Mouse (Mus musculus): Measurements from ENCODE around the gene Adam30.
A peak's percentile ranks its signal among the peaks of the same experiment; 100 is the strongest.
"Not testable (repeated sequence)": the region's sequence is repeated elsewhere in the genome, so short reads cannot be mapped to it uniquely, and the experiment has no call there.

Gene Adam30

GRCm38 (mm10) chr3:98160330-98160729 lies at the start of gene Adam30:
Gene Adam30, plus strand, starts transcription at chr3:98160630.
- DNase-seq: no peak

GRCm38 (mm10) chr3:98118252-98118651 lies 42.2 kb upstream of the Adam30 start:
- DNase-seq: no peak

- DNase-seq: no peak
Measured at GRCm38 (mm10) chr3:98119338-98119737, 41.1 kb upstream of the Adam30 start.

GRCm38 (mm10) chr3:98120884-98121283 lies 39.5 kb upstream of the Adam30 start:
- DNase-seq: no peak

GRCm38 (mm10) chr3:98127775-98128174 lies 32.7 kb upstream of the Adam30 start:
- no peak for DNase-seq

GRCm38 (mm10) chr3:98128716-98129115 lies 31.7 kb upstream of the Adam30 start:
- no peak for DNase-seq

GRCm38 (mm10) chr3:98132140-98132539 lies 28.3 kb upstream of the Adam30 start:
- not testable (repeated sequence) for DNase-seq

DNA sequence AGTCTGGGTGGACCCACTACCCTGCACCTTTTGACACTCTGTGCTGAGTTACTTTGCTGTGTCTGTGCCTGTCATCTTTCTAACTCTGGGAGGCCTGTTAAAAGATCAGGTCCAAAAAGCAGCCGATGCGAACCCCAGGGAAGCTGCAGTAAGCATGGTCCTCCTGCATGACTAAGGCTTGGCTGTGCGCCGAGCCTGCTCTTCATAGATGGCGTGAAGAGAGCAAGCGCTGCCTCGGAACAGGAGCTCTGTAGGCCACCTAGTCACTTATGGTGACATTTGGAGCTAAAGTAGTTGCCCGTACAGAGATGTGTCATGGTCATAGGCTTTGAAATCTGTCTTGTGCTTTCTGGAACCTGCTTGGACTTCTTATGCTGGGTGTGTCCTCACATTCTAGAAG lies 27.8 kb upstream of the Adam30 start:
- DNase-seq: no peak

DNA sequence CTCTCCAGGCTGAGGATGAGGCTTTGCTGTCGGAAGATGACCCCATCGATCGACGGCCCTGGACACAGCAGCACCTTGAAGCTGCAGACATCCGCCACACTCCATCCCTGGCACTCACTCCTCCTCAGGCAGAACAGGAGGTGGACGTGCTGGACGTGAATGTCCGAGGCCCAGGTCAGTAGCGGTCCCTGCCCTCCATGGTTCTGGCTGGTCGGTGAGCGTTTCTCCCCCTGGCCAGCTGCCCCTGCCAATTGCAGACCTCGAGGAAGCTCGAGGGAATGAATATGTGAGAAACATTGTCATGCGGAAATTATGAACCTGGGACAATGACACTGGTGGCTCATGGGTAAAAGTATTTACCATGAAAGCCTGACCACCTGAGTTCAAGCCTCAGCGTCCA lies 19.0 kb upstream of the Adam30 start:
- no peak for DNase-seq

DNA sequence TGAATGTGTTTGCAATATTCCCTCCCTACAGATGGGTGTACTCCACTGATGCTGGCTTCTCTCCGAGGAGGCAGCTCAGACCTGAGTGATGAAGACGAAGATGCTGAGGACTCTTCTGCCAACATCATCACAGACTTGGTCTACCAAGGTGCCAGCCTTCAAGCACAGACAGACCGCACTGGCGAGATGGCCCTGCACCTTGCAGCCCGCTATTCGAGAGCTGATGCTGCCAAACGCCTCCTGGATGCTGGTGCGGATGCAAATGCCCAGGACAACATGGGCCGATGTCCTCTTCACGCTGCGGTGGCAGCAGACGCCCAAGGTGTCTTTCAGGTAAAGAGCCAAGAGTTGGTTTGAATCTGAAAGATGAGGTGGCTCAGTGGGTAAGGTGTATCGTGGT lies 17.6 kb upstream of the Adam30 start:
- no peak for DNase-seq

- DNase-seq: no peak
Measured at GRCm38 (mm10) chr3:98145204-98145603, 15.2 kb upstream of the Adam30 start.

DNA sequence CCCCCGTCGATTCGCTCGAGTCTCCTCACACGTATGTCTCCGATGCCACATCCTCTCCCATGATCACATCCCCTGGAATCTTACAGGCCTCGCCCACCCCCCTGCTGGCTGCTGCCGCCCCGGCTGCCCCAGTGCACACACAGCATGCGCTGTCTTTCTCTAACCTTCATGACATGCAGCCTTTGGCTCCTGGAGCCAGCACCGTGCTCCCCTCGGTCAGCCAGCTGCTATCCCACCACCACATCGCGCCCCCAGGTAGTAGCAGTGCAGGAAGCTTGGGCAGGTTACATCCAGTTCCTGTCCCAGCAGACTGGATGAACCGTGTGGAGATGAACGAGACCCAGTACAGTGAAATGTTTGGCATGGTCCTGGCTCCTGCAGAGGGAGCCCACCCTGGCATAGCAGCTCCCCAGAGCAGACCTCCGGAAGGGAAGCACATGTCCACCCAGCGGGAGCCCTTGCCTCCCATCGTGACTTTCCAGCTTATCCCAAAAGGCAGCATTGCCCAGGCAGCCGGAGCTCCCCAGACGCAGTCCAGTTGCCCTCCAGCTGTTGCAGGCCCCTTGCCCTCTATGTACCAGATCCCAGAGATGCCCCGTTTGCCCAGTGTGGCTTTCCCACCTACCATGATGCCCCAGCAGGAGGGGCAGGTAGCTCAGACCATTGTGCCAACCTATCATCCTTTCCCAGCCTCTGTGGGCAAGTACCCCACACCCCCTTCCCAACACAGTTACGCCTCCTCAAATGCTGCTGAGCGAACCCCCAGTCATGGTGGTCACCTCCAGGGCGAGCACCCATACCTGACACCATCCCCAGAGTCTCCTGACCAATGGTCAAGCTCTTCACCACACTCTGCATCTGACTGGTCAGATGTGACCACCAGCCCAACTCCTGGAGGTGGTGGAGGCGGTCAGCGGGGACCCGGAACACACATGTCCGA lies 13.7 kb upstream of the Adam30 start:
- no peak for DNase-seq

DNA sequence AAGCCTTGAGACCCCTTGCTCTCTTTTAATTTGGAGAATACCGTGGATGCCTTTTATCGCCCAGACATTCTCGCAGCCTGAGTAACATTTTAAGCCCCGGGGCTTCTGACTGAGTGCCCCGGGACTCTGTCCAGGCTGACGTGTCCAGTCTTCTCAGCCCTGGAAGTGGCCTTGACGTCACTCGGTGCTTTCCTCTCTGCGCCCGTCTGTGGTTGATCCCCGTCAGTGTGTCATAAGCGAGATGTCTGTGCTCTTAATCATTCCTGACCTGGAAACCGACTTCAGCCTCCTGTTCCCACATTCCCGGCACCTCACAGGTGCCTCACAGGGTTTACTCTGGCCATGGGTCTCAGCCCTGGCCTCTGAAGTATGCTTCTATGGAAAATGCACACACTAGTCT lies 12.7 kb upstream of the Adam30 start:
- DNase-seq: no peak

DNA sequence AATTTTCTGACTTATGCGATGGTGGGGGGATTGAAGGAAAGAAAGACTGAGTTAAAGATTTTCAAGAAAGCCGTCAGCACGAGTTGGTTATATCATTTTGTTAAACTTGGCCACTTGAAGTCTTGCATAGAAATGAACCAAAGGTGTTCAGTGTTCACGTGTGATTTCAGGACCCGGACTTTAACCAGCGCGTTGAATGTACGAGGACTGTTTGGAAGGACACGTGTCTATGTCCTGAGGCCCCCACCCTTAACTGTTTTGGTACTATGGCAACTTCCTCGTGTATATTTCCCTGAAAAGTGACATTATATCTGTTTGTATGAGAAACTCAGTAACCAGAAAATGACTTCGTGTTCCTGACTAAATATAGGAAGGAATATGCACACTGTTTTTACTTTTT lies 10.5 kb upstream of the Adam30 start:
- no peak for DNase-seq

DNA sequence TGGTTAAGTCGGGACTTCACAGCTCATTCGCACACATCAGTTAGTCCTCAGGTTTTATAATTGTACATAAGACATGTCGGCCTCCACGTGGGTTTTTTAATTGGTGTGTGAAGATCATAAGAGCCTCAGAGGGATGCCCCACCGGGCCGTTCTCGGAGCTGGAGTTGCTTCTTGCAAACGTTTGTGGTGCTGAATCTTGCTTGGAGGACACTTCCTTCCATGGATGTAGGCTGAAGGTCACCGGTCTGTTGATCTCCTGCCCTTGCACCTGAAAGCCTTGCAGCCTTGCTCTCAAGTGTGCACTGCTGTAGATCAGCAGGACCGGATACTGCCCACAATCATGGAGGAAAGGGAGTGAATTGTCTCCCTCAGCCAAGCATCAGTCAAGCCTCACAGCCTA lies 9.4 kb upstream of the Adam30 start:
- no peak for DNase-seq

GRCm38 (mm10) chr3:98153460-98153859 lies 7.0 kb upstream of the Adam30 start:
- DNase-seq: no peak

DNA sequence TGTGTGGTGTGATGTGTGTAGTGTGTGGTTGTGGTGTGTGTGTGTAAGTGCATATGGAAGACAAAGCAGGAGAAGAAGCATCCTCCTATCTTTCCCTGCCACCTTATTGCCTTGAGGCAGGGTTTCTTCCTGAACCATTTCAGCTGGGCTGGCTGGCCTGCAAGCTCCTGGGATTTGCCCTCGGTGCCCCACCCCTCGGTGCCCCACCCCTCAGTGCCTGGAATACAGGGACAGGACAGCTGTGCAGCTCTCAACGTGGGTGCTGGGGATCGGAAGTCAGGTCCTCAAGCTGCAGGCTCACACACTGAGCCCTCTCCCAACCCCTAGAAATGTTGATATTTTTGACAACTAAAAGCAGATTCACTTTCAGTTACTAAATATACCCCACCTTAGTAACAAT lies 4.3 kb upstream of the Adam30 start:
- no peak for DNase-seq

DNA sequence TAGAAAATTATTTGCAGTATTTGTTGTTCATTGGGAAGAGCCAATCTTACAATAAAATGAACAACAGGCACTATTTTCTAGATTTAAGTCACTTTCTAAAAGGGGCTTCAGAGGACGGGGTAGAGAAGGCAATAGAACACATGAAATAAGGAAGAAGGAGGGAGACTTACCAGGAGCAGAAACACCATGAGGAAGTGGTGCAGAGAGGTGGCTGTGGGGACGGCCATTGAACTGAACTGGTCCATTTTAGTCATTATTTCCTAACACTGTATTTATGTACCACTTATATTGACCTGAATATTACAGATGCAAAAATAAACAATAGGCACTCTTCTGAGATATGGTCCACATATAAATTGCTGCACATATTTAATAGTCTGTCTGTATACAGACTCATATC lies 3.4 kb upstream of the Adam30 start:
- no peak for DNase-seq

- no peak for DNase-seq
Measured at GRCm38 (mm10) chr3:98157585-98157984, 2.8 kb upstream of the Adam30 start.

GRCm38 (mm10) chr3:98158646-98159045 lies 1.8 kb upstream of the Adam30 start:
- DNase-seq: no peak

GRCm38 (mm10) chr3:98159289-98159688 lies 1.1 kb upstream of the Adam30 start:
- peak; percentile 31 for DNase-seq

- peak; percentile 47 for DNase-seq
Measured at GRCm38 (mm10) chr3:98178340-98178739, 17.9 kb downstream of the Adam30 start.

DNA sequence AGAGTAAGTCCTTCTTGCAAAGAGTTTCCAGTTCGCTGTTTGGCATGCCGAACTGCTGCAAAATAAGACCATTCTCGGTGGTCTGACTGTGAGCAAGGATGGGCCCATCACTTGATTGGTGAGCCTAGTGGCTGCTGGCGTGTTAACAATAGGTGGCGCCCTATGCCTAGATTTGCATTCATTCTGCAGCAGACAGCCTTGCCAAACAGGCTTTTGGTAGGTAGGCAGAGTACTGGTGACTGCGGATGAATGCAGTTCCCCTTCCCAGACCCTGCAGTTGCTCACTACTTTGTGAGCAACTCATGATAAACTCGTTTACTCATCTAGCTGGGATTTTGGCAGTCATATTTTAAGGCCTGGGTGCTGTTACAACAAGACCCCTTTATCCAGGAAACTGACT lies 20.4 kb downstream of the Adam30 start:
- peak; percentile 77 for DNase-seq

DNA sequence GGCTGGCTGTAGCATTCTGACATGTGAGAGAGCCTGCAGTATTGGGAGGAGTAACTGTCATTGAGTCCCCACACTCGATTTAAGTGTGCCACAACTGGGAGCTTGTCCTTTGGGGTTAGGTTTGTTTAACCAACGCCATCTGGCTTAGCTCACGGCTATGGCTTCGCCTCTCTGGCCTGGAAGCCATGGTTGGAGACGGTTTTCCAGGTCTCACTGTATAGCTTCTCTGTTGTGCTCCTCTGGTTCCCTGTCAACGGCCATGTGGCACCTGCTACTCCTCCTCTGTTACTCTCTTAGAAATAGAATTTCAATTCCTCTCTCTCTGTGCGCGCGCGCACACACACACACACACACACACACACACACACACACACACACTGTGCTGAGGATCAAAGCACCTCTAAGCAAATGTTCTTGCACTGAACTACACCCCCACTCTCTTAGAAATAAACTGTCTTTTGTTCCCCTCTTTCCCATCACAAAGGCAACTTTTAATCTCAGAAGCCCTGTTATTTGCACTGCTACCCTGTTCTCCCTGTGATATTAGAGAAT lies 24.8 kb downstream of the Adam30 start:
- no peak for DNase-seq

DNA sequence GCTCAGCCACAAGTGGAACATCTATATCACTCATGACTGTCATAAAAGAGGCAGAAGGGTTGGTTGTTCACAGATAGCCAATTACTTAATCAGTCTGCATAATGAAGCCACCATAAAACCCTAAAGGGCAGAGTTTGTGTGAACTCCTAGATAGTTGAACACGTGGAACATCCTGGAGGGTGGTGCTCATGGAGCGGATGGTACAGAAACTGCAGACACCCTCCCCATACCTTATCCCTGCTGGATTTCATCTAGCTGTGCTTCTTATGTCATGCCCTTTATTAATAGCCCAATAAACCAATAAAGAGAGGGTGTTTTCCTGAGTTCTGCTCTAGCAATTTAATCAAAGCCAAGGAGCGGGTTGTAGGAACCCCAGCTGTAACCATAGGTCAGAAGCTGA lies 27.3 kb downstream of the Adam30 start:
- no peak for DNase-seq
